Mouse (Mus musculus) kidney, adult 18-20 months (tissue): ENCODE data around the gene Vmn1r188.
"Not testable (repeated sequence)": the region's sequence is repeated elsewhere in the genome, so short reads cannot be mapped to it uniquely, and the experiment has no call there.

Source experiments
- DNase-seq: peaks from one replicate; pipeline ENCODE4 v3.0.0; 2021

Vmn1r188 gene

GRCm38 (mm10) chr13:22084140-22084539 lies at the start of gene Vmn1r188:
Gene Vmn1r188, plus strand, starts transcription at chr13:22084440.
- not testable (repeated sequence) for DNase-seq

- DNase-seq: peak; percentile 30
Observed at GRCm38 (mm10) chr13:22034443-22035266, 49.6 kb upstream of the Vmn1r188 start.

- peak; percentile 75 for DNase-seq
Observed at GRCm38 (mm10) chr13:22035267-22036148, 48.7 kb upstream of the Vmn1r188 start, which contains the start of the genes Hist1h2ah and Hist1h2bk. Gene Hist1h2ah, minus strand, starts transcription at chr13:22035568. Gene Hist1h2bk, plus strand, starts transcription at chr13:22035870.

GRCm38 (mm10) chr13:22036149-22036956 lies 47.9 kb upstream of the Vmn1r188 start:
- no peak for DNase-seq

DNA sequence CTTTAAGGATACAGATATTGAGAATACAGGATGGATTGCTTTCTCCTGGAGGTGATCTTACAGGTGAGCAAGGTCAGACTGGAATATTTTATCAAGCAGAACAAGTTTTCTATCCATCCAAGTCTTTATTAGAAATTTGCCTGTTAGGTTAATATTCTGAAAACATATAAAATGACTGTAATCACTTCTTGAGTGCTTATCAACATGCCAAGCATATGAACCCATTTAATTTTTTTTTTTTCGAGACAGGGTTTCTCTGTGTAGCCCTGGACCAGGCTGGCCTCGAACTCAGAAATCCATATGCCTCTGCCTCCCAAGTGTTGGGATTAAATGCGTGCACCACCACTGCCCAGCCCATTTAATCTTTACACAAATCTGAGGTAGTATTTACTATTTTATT lies 47.3 kb upstream of the Vmn1r188 start:
- no peak for DNase-seq

DNA sequence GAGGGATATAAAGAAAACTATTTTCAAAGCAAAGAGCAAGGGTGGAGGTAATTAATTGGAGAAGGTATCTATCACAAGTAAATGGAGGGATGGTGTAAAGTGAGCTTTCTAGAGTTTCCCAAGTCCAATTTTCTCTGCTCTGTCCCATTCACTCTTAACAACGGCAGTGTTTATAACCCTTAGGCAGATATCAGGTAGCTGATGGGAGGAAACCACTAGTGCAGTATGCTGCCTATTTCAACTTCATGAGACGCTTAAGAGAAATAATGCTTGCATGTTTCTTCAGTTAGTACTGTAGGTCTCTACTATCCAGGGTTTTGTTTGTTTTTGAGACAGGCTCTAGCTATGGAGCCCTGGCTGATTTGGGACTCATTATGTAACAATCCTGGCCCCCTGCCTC lies 46.8 kb upstream of the Vmn1r188 start:
- no peak for DNase-seq

GRCm38 (mm10) chr13:22039364-22039763 lies 44.9 kb upstream of the Vmn1r188 start:
- DNase-seq: no peak

GRCm38 (mm10) chr13:22039951-22040463 lies 44.2 kb upstream of the Vmn1r188 start:
- no peak for DNase-seq

DNA sequence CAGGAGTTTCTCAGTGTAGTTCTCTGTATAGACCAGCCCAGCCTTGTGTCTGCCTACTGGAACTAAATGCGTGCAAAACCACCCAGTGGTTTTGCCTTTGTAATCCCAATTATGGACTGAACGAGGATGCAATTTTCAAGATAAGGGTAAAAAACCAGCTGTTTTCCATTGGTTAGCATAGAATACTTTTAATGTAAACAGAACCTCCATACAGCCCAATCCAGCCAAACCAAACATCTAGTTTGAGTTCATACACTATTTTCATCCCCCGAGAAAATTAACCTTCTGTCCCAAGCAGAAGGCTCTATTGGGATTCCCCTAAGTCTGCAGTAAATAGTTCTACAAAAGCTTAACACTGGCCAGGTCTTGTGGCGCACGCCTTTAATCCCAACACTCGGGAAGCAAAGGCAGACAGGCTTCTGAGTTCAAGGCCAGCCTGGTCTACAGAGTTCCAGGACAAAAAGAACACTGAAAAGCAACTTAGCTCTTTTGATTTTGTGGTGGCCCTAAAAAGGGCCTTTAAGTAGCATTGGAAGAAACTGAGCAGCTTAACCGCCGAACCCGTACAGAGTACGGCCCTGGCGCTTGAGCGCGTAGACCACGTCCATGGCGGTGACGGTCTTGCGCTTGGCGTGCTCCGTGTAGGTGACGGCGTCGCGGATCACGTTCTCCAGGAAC lies 43.6 kb upstream of the Vmn1r188 start:
- no peak for DNase-seq

DNA sequence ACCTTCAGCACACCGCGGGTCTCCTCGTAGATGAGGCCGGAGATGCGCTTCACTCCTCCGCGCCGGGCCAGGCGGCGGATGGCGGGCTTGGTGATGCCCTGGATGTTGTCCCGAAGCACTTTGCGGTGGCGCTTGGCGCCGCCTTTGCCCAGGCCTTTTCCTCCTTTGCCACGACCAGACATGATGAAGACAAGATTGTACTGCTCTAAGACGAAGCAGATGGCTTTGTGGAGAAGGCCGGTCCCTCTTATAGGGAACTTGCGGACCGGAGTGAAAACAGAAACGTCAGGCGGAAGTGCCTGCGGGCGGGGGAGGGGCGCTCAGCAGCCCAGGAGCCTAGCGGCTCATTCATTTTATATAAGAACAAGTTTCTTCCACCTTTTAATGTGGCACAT lies 43.1 kb upstream of the Vmn1r188 start, which contains the start of gene Hist1h4i:
Gene Hist1h4i (minus strand): TSS at position 221 of the 395 bp plus-strand sequence.
- DNase-seq: peak; percentile 92

DNA sequence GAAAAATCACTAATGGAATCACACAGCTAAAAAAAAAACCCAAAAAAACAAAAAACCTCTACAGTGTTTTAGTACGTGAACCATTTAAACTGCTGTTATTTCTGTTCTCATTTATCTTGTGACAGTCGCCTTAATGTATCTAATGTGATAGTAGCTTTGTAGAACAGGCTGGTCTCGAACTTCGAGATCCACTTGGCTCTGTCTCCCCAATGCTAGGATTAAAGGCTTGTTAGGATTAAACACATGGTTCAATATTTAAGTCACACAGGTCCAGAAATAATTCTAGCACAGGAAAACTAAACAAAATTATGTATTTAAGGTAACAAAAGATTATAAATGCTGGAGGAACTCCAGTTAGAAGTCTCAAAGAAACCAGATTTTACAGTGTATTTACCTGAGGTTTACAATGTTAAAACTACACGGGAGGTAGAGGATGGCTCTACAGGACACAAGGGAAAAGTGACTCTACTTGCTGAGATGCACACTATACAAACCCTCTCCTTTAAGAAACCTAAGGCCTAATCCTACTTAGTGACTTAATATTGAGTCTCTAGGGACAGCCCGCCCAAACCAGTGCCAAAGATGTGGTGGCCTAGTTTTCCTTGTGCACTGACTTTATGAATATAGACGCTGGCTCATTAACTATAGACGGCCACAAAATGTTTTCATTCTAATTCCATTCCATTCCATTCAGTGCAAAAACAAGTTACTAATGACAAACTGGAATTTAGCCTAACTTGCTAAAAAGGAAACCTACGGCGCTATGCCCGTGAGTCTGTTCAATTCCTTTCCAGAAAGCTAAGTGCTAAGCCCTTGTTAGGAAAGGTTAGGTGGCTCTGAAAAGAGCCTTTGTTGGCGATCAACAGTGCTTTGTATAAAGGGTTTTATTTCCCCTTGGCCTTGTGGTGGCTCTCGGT lies 42.3 kb upstream of the Vmn1r188 start:
- no peak for DNase-seq

GRCm38 (mm10) chr13:22042568-22043502 lies 41.4 kb upstream of the Vmn1r188 start, which contains the start of the genes Hist1h2ag and Hist1h2bj:
Gene Hist1h2ag, minus strand, starts transcription at chr13:22042944.
Gene Hist1h2bj, plus strand, starts transcription at chr13:22043214.
- peak; percentile 86 for DNase-seq

DNA sequence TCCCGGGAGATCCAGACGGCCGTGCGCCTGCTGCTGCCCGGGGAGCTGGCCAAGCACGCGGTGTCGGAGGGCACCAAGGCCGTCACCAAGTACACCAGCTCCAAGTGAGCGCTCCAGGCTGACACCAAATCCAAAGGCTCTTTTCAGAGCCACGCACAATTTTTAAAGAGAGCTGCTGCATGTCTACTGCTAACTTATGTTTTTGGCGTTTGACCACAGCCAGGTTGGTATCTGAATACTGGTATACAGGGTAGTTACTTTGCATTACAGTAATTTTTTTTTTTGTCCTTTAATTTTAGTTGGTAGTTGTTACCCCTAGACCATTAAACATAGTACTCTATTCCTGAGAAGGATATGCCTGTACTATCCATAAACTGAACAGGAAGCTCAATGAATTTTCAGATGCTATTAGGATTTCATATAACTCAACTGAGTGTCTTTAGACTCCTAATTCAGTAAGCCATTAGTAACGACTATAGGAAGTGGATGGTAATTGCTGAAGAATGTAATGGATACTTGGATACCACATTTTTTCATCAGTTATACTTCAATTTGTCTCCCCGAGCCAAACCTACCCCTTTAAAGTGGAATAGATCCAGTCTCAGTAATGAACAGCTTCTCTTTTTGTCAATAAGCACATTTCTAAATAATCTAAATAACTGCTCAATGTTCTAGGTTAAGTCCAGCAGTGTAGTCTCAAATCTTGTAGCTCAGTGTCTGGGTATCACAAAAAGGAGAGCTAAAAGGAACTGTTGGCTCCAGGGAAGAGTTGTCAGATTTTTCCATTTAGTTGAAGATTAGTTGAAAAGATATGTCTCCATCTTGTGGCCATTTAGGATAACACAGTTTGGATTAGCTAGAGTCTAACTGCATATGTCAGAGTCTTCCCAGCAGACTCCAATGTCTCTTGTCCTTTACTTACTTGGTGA lies 40.5 kb upstream of the Vmn1r188 start:
- DNase-seq: no peak

GRCm38 (mm10) chr13:22044432-22045155 lies 39.6 kb upstream of the Vmn1r188 start:
- no peak for DNase-seq

DNA sequence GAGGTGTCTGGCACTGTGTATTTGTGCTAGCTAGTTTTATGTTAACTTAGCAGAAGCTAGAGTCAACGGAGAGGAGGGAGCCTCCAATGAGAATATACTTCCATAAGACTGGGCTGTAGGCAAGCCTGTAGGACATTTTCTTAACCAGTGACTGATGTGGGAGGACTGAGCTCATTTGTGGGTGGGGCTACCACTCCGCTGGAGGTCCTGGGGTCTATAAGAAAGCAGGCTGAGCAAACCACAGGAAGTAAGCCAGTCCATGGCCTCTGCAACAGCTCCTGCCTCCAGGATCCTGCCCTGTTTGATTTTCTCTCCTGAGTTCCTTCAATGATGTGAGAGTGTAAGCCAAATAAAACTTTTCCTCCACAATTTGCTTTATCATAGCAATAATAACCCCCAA lies 38.9 kb upstream of the Vmn1r188 start:
- no peak for DNase-seq

DNA sequence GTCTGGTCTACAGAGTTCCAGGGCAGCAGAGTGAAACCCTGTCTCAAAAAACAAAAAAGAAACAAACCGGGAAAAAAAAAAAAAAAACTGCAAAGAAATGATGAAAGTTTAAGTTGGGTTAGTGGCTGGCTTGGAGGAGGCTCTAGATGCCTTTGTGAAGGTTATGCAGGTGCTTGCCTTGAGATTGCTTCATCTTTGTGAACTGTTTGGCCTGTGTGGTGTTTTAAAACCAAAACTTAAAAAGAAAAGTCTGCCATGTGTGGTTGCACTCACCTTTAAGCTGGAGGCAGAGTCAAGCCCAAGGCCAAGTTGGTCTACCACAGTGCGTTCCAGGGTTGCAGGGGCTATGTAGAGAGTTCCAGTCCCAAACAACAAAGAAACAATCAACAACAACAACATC lies 35.2 kb upstream of the Vmn1r188 start:
- DNase-seq: no peak

- no peak for DNase-seq
Observed at GRCm38 (mm10) chr13:22049737-22050440, 34.4 kb upstream of the Vmn1r188 start.
